Mouse (Mus musculus): ENCODE data around the gene Ift57. TPM values are rescaled to one million over a fixed set of nuclear protein-coding genes. Genes with fewer than 3 reads are reported as not detected.

The Ift57 gene
- polyA plus RNA-seq, 1 experiment from 2014 or later, result 25.0 TPM

DNA sequence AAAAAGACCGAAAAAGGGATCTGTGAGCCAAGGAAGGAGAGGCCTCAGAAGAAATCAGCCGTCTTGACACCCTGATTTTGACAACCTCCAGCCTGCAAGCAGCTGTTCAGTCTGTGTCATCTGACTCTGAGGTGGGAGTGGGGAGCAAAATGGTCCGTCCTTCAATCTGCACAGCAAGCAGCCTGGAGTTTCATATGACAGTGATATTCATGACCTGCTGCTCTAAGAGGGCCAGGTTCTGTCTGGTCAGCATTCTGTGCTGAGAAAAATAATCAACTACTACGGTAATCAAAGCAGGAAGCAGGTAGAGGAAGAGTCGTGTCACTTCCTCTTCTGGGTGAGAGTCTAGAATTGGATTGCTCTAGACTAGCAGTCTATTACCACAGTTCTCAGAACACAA is 102.4 kb downstream of the Ift57 start:
- H3K9me3 ChIP-seq, result no peaks in the 10 kb centered on the region
- H3K27me3 ChIP-seq (ENCODE audit: poor library complexity, severe bottlenecking), result peaks cover 12% of the 10 kb centered on the region; the same call in 1 of the 2 replicates
- H3K4me1 ChIP-seq, result peaks cover 37% of the 10 kb centered on the region
- H3K4me3 ChIP-seq, result no peak overlapping the region
- H3K27ac ChIP-seq, result no peak overlapping the region
- 83% methylated on average over 5 of the region's 5 CpGs for WGBS
- DNase-seq (ENCODE audit: extremely low spot score, low spot score), result no peak
- H3K36me3 ChIP-seq (replicated peaks), result no peaks in the 10 kb centered on the region

DNA sequence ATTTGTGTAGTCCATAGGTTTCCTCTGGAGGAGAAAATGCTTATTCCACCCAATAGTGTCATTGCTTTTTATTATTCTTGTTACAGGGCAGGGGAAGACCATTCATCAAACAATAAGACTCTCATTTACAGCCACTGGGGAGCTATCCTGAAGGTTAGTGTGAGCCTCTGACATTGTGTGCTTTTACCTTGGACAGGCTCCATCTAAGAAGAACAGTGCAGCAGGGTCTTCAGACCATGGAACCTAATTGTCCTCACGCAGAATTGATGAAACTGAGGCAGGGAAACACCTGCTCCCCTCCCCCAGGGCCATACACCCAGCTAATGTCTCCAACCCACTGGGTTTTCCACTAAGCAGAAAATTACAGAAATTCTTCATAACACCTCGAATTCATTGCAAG is 104.0 kb downstream of the Ift57 start:
- DNase-seq (ENCODE audit: extremely low spot score, low spot score), result no peak
- no peaks in the 10 kb centered on the region for H3K9me3 ChIP-seq
- no peak overlapping the region for H3K4me3 ChIP-seq
- WGBS, result 46% methylated on average over 2 of the region's 2 CpGs
- H3K27ac ChIP-seq, result no peak overlapping the region
- H3K36me3 ChIP-seq (replicated peaks), result no peaks in the 10 kb centered on the region
- peaks cover 12% of the 10 kb centered on the region; the same call in 1 of the 2 replicates for H3K27me3 ChIP-seq (ENCODE audit: poor library complexity, severe bottlenecking)
- H3K4me1 ChIP-seq, result peaks cover 37% of the 10 kb centered on the region

DNA sequence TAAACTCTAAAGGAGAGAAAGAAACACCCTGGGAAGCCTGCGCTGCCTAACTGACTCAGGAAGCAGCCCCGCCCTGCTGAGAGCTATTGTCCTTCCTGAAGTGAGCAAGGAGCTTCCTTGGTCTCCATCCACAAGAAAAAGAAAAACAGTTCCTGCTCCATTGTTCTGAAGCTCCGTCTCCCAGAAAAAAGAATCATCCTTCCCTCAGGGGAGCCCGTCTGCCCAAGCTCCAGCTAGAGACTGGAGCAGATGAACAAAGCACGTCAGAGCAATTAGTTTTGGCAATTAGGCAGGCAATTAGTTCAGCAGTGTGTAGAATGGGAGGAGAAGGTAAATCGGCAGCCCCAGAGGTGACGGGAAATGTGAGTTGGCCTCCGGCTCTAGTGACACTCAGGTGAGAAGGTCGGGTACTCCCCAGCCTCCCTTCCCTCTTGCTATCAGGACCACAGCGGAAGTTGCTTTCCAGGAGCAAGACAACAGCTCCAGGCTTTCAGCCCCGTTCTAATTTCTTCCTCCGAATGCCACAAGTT is 105.0 kb downstream of the Ift57 start:
- Histone ChIP-seq H3K27me3 (ENCODE audit: poor library complexity, severe bottlenecking) (peaks cover 12% of the 10 kb centered on the region; the same call in 1 of the 2 replicates), H3K27ac (peak overlapping the region; percentile 37), H3K4me1 (peaks cover 37% of the 10 kb centered on the region), H3K4me3 (peak overlapping the region; percentile 42), H3K36me3 (replicated peaks) (no peaks in the 10 kb centered on the region), H3K9me3 (no peaks in the 10 kb centered on the region)
- peak; percentile 49 for DNase-seq (ENCODE audit: extremely low spot score, low spot score)
- WGBS, result 0% methylated on average over 12 of the region's 12 CpGs

DNA sequence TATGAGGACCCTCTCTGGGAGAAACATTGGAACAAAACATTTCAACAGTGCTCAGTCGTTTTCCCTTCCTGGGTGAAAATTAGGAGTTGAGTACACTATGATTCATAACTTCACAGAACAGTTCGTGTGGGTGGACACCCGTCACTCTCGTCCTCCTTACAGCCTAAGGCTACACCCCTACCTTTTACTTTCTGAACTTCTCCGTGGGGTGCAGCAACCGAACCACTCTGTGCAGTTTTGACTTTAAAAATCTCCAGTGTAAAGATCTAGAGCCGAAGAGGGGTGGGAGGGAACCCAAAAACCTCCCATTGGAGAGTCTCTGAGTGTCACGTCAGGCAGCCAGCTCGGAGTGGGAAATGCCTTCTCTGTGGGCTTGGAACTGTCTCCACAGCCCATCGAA is 107.9 kb downstream of the Ift57 start:
- DNase-seq (ENCODE audit: extremely low spot score, low spot score), result no peak
- Histone ChIP-seq H3K9me3 (no peaks in the 10 kb centered on the region), H3K4me1 (peaks cover 37% of the 10 kb centered on the region), H3K27ac (no peak overlapping the region), H3K27me3 (ENCODE audit: poor library complexity, severe bottlenecking) (peaks cover 12% of the 10 kb centered on the region; the same call in 1 of the 2 replicates), H3K36me3 (replicated peaks) (no peaks in the 10 kb centered on the region), H3K4me3 (no peak overlapping the region)
- WGBS, result 86% methylated on average over 10 of the region's 10 CpGs

DNA sequence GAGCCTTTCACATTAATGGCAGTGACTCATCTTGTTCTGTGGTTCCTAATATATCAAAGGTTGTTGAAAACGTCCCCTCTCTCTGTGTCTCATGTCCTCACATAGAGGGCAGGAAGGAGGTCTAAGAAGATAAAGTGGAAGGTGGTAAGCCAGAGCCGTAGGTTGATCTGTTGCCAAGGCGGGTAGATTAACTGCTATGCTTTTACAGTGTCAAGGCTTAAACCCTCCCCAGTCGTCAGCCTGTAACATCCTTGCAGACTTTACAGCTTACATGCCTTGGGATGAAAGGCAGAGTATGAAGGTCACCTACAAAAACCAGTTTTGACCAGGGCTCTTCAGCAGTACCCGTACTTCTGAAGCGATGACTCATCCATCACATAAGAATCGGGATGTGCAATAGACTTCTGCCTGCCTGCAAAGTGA is 108.4 kb downstream of the Ift57 start:
- Histone ChIP-seq H3K9me3 (no peaks in the 10 kb centered on the region), H3K4me1 (peaks cover 32% of the 10 kb centered on the region), H3K36me3 (replicated peaks) (no peaks in the 10 kb centered on the region), H3K27ac (no peak overlapping the region), H3K27me3 (ENCODE audit: poor library complexity, severe bottlenecking) (peaks cover 12% of the 10 kb centered on the region; the same call in 1 of the 2 replicates), H3K4me3 (no peak overlapping the region)
- 90% methylated on average over 7 of the region's 7 CpGs for WGBS
- no peak for DNase-seq (ENCODE audit: extremely low spot score, low spot score)

DNA sequence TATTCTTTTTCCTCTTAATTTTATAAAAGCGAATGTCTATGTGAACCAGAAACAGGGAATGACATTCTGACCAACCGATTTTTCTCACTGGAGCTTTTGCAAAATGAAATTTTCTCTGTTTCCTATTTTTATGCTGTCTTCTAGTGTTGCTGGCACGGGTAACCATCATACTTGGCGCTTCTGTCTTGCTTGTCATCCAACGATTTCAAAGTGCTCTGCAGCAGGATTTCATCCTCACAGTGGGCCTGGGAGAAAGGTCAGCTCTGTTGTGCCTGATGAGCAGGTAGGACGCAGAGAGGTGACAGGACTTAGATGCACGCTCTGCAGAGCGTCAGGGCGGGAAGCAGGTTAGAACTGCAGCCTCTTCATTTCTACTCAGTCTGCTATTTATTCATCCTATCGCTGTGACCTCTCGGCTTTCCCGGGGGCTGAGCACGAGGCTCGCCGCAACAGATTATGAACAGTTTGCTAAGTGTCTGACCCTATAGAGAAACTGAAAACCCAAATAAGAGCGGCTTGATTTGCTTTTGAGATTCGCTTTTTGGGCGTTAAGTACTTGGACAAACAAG is 108.9 kb downstream of the Ift57 start:
- DNase-seq (ENCODE audit: extremely low spot score, low spot score), result no peak
- H3K36me3 ChIP-seq (replicated peaks), result no peaks in the 10 kb centered on the region
- peaks cover 32% of the 10 kb centered on the region for H3K4me1 ChIP-seq
- no peak overlapping the region for H3K27ac ChIP-seq
- H3K27me3 ChIP-seq (ENCODE audit: poor library complexity, severe bottlenecking), result peaks cover 11% of the 10 kb centered on the region; the same call in 1 of the 2 replicates
- WGBS, result 89% methylated on average over 18 of the region's 18 CpGs
- no peak overlapping the region for H3K4me3 ChIP-seq
- H3K9me3 ChIP-seq, result no peaks in the 10 kb centered on the region

DNA sequence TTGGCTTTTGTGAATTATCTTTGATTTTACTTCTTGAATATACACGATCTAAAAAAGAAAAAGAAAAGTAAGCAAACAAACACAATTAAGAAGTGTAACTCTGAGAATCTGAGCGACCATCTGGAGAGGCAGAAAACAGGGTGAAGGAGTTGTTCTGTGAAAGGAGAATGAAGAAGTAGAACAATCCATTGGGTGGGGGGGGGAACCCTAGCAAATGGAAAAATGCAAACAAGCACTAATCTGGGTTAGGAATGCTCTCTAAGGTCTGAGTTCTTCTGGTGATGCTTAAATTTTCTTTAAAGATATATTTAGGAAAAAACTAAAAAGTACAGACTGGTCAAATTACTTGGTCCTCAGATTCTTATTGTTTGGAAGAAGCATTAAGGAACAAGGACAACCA is 112.9 kb downstream of the Ift57 start:
- 89% methylated on average over 2 of the region's 2 CpGs for WGBS
- no peak for DNase-seq (ENCODE audit: extremely low spot score, low spot score)
- H3K4me1 ChIP-seq, result peaks cover 8% of the 10 kb centered on the region; the same call in 1 of the 2 replicates
- H3K9me3 ChIP-seq, result no peaks in the 10 kb centered on the region
- no peak overlapping the region for H3K4me3 ChIP-seq
- no peak overlapping the region for H3K27ac ChIP-seq
- no peaks in the 10 kb centered on the region for H3K27me3 ChIP-seq (ENCODE audit: poor library complexity, severe bottlenecking)
- no peaks in the 10 kb centered on the region for H3K36me3 ChIP-seq (replicated peaks)

DNA sequence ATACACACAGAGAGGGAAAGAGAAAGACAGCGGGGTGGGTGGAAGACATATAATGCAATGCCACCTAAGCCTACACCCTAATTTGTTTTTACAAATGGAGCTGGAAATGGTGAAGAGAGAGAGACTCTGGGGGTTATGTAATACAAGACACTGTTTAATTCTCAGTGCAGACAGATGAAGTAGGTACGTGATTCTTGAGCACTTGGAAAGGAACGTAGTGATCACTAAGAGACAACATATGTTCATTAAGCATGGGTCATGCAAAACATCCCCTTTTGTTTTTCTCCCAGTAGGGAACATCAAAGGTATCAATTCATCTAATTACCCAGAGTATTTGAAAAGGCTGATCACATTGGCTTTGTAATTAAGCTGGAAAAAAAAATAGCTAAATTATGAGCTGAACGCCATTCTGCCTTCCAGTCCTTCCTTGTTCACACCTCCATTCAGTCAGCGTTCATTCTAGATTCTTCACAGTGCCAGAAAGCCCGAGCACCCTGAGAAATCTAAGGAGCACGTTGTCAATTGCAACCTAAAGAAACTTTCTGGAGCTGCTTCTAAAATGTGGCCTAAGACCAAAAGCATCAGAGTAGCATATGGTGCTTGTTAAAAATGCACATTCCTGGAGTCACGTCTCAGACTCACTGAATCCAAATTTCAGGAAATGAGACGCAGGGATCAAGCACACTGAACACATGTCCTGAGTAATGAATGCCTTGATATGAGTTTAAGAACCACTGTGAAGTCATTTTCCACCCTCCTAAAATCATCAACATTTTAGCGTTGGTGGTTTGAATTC is 114.0 kb downstream of the Ift57 start:
- H3K36me3 ChIP-seq (replicated peaks), result no peaks in the 10 kb centered on the region
- H3K27me3 ChIP-seq (ENCODE audit: poor library complexity, severe bottlenecking), result no peaks in the 10 kb centered on the region
- DNase-seq (ENCODE audit: extremely low spot score, low spot score), result no peak
- H3K9me3 ChIP-seq, result no peaks in the 10 kb centered on the region
- H3K4me1 ChIP-seq, result peaks cover 8% of the 10 kb centered on the region; the same call in 1 of the 2 replicates
- WGBS, result 67% methylated on average over 10 of the region's 10 CpGs
- H3K27ac ChIP-seq, result no peak overlapping the region
- H3K4me3 ChIP-seq, result no peak overlapping the region

DNA sequence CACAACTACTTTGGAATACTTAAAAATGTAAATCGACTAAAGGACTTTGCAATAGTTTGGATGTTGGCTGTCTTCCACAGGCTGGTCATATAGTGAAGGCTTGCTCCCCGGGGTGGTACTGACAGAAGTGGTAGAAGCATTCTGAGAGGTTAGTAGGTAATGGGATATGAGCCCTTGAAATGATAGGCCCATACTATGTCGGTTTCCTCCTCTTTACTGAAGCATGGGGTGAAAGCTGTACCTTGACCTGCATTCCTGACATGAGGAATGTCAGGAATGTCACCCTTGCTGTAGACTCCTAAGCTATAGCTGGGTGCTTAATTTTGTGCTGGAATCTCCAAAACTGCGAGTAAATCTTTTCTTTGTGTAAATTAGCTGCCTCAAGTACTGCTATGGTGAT is 115.4 kb downstream of the Ift57 start:
- no peak overlapping the region for H3K27ac ChIP-seq
- H3K36me3 ChIP-seq (replicated peaks), result no peaks in the 10 kb centered on the region
- H3K4me1 ChIP-seq, result peaks cover 8% of the 10 kb centered on the region; the same call in 1 of the 2 replicates
- no peaks in the 10 kb centered on the region for H3K9me3 ChIP-seq
- 71% methylated on average over 4 of the region's 4 CpGs for WGBS
- no peak for DNase-seq (ENCODE audit: extremely low spot score, low spot score)
- H3K4me3 ChIP-seq, result no peak overlapping the region
- H3K27me3 ChIP-seq (ENCODE audit: poor library complexity, severe bottlenecking), result no peaks in the 10 kb centered on the region

Other genes with a start within 250 kb of the Ift57 start
- 31.9 and 32.8 TPM in 2 replicates for gene Cd47, start 101.3 kb downstream of the Ift57 start, polyA plus RNA-seq (2016; fragmentation: Nextera tagmentation; extraction: Ambion mirVana)

Data from forebrain, embryonic 10.5 days (tissue).